Mouse (Mus musculus) urinary bladder, postnatal 14 days (tissue): ENCODE measurements around the gene Zfp932.
"Not testable (repeated sequence)": the region's sequence is repeated elsewhere in the genome, so short reads cannot be mapped to it uniquely, and the experiment has no call there.

Experiments
- DNase-seq: peaks from one replicate; pipeline ENCODE4 v3.0.0; 2021; ENCODE audit warnings: low spot score

Zfp932 gene

GRCm38 (mm10) chr5:109996026-109996937, at the start of gene Zfp932:
Gene Zfp932, plus strand, starts transcription at chr5:109996521.
- DNase-seq = peak; percentile 85

- no peak for DNase-seq
These were observed 46.0 kb upstream of the Zfp932 start for GRCm38 (mm10) chr5:109950281-109950680.

- DNase-seq = not testable (repeated sequence)
These were observed 15.6 kb upstream of the Zfp932 start for GRCm38 (mm10) chr5:109980743-109981142.

GRCm38 (mm10) chr5:109995461-109995860, 860 bp upstream of the Zfp932 start:
- not testable (repeated sequence) for DNase-seq

- DNase-seq = not testable (repeated sequence)
These were observed 19.5 kb downstream of the Zfp932 start for GRCm38 (mm10) chr5:110015775-110016174.

GRCm38 (mm10) chr5:110023273-110023672, 27.0 kb downstream of the Zfp932 start:
- no peak for DNase-seq

GRCm38 (mm10) chr5:110023694-110024427, 27.5 kb downstream of the Zfp932 start:
- peak; percentile 15 for DNase-seq

GRCm38 (mm10) chr5:110057637-110058408, 61.5 kb downstream of the Zfp932 start:
- DNase-seq = peak; percentile 87
